Mouse (Mus musculus): ENCODE measurements around the gene Olfr976.
"Not testable (repeated sequence)": the region's sequence is repeated elsewhere in the genome, so short reads cannot be mapped to it uniquely, and the experiment has no call there.

Gene Olfr976

DNA sequence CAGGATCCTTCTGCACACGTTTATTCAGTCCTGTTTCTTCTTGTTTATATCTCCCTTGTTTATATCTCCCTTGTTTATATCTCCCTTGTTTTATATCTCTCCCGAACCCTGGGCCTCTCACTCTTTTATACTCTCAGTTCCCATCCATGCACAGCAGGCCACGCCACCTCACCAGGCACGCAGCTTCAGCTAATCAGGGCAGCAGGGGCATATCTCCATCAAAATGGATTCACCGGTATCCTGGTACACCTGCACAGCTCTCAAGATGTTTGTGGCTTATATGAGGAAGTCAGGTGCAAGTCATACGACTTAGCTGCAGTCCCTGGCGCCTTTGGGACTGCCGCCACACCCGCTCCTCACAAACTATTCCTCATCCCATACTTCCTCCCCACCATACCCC is at the start of gene Olfr976:
Olfr976 (minus strand) TSS at position 101 of the 400 bp plus-strand sequence.
- DNase-seq (ENCODE audit: low spot score) = not testable (repeated sequence)

DNA sequence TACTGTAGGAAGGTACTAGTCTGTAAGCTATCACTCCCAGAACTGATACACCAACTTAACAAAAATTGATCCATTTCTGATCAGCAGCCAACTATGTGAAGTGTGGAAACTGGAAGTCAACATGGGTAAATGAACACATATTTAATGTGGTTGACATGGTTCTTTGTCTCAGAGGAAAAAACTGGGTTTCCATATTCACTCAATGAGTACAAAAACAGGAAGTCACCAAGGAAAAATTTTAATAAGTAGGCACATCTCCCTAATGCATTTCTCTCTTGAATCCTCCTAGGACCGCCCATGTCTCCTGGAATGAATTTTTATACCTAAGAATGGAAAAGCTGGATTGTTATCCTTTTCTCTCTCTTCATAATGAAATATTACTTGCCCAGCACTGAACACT is 48.5 kb upstream of the Olfr976 start, which contains the start of gene Olfr980:
Olfr980 (minus strand) TSS at position 101 of the 400 bp plus-strand sequence.
- DNase-seq (ENCODE audit: low spot score) = no peak

DNA sequence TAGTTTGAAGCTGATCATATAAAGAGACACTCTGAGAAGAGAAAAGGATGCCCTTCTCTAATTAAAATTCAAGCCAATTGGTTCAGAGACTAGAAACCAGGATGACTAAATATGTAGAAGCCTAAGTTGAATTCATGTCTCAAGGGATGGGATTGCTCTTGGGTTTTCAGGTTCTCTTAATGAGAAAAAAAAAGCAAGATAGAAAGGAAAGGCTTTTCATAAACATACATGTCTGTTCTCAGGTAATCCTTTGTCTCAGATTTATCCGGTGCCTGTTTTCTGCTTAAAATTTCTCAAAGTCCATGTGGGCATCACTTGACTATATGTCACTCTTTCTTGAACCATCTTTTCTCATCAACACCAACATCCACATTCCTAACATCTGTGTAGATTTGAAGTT is 42.4 kb upstream of the Olfr976 start, which contains the start of gene Olfr979:
Olfr979 (minus strand) TSS at position 101 of the 400 bp plus-strand sequence.
- DNase-seq (ENCODE audit: low spot score) = no peak

DNA sequence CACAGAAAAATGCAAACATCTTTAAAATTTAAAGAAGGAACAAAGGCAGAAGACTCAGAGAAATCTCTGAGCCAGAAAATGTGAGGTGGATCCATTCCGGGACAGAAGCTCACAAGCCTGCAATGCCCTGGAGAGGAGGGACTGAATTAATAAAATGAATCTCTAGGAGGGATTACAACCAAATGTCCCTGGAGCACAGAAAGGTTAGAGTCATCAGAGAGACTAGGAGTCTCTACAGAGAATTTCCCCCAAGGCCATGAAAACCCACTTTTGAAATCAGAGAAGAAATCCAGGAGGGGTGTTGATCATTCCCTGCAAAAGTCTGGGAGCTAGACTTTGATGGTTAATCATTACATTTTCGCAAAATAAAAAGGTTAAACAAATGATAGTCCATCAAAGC is 30.9 kb upstream of the Olfr976 start, which contains the start of gene Olfr978:
Olfr978 (plus strand) TSS at position 301 of the 400 bp plus-strand sequence.
- DNase-seq (ENCODE audit: low spot score) = no peak

DNA sequence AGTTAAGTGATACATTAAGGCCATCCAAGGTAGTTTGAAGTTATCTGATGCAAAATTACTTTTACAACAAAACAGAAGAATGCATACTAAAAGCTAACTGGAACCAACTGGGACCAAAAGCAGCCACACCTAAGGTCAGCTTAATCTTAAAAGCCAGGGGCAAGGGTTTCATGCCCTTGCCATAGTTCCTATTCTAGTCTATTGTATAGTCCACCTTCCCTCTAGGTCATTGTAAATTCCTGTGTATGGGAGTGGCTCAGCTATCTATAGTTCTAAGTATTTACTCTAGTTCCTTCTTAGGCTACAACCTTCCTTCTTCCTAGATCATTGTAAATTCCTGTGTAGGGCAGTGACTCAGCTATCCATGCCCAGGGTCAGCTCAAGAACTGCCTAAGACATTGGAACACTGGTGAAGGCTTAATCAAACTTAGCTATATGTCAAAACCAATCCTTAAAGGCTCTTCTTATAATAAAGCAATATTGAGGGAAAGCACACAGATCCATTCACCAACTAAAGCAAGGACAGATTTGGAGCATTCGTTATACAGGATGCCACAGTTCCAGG is 15.7 kb upstream of the Olfr976 start:
- not testable (repeated sequence) for DNase-seq (ENCODE audit: low spot score)

DNA sequence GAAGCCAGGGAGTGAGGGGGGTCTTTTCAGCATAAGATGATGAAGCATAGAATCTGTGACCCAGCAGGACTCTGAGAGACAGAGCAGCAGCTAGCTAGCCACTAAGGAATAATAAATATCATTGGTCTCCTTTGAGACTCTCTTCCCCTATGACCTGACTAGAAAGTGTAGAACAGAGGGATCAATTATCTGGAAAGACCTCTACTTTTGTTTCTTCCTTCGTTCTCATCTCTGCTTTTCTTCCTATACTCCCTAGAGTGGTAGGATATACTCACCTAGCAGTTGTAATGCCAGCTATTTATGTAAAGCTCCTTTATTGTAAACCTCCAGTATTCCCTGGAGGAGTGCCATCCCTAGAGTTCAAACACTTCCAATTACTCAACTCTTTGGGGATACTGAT is 9.0 kb downstream of the Olfr976 start, which contains the start of gene Olfr975:
Olfr975 (minus strand) TSS at position 101 of the 400 bp plus-strand sequence.
- no peak for DNase-seq (ENCODE audit: low spot score)

DNA sequence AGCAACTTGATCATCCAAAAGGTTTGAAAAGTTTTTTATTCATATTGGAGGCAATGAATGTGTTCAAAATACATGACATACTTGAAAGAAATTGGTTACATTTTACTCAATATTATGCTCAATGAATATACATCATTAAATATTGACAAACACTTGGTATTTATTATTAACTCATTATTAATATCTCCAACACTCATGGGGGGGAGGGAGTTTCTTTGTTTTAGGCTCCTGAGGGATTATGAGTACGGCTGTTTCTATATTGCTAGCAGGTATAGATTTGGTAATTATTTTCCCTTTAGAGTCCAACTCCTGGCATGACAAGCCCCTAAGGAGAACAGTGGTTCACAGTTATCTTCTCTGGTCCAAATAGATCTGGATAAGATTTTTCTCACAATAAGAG is 23.7 kb downstream of the Olfr976 start, which contains the start of gene Olfr974:
Olfr974 (plus strand) TSS at position 301 of the 400 bp plus-strand sequence.
- DNase-seq (ENCODE audit: low spot score) = no peak

DNA sequence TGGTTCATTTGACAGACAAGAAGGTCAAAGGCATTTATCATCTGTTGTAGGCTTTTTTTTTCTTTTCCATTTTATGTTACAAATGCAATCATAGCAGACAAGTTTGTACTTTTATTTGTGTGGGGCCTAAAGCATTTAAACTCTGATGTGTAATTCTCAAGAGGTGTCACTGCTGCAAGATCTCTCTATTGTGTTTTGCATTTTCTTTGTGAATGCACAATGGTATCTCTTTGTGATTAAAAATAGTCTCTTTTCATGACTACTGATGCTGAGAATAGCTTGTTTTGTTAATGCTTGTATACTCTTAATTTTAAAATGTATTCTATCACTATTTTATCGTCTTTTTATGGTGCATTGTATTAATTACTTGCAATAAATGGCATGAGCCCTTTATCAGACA is 32.1 kb downstream of the Olfr976 start:
- not testable (repeated sequence) for DNase-seq (ENCODE audit: low spot score)

DNA sequence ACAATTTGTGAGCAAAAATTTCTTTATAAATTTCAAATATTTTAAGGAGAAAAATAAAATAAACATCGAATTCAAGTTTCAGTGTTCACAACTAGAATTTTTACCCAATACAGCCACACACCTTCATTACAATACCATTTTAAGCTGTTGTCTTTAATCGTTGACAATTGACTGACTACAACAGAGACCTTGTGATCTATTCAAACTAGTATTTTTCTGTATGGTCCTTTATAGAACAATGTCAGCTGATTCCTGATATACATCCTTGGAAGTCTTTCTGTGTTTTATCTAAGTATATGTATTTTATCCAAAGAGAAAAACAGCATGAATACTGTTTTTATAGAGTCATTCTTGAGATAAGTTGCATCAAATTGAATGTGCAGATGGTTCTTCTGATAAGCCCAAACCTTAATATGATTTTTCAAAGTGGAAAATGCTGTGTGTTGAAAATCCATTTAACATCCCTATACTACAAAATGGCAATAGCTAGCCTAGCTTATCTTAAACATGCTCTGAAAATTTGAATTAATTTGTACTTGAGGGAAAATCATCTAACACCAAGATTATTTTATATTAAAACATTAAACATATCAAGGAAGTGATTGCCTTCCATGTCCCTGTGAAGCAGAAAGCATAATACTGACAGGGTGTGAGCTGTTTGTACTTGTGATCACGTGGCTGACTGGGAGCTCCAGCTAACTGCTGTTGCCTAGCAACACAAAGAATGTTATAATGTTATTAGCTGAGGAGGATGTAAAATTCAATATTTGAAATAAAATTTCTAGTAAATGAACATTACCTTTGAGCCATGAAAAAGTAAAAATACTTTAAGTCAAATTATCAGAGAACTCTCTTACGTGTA is 32.7 kb downstream of the Olfr976 start:
- not testable (repeated sequence) for DNase-seq (ENCODE audit: low spot score)

DNA sequence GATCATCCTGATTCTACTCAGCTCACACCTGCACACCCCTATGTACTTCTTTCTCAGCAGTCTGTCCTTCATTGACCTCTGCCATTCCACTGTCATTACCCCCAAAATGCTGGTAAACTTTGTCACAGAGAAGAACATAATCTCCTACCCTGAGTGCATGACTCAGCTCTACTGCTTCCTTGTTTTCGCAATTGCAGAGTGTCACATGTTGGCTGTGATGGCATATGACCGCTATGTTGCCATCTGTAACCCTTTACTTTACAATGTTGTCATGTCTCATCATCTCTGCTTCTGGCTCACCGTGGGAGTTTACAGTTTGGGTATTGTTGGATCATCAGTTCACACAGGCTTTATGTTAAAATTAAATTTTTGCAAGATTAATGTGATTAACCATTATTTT is 51.0 kb downstream of the Olfr976 start:
- DNase-seq (ENCODE audit: low spot score) = no peak

DNA sequence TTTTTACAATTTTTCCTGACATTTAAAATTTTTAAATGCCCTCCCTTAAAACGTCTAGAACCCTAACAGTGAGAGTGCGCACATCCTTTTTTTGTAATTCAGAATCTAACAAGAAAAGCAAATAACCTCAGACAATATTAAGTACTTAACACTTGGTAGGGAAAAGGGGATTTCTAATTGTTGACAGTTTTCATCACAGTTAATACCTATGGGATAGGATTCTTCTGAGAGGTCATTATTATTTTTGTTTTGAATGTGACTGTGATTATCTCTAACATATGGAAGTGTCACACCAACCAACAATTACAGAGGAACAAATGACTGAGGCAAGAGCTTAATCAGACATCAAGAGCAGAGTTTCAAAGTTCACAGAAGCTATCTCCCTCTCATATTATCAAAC is 53.9 kb downstream of the Olfr976 start, which contains the start of gene Olfr229:
Olfr229 (plus strand) TSS at position 301 of the 400 bp plus-strand sequence.
- DNase-seq (ENCODE audit: low spot score) = no peak

DNA sequence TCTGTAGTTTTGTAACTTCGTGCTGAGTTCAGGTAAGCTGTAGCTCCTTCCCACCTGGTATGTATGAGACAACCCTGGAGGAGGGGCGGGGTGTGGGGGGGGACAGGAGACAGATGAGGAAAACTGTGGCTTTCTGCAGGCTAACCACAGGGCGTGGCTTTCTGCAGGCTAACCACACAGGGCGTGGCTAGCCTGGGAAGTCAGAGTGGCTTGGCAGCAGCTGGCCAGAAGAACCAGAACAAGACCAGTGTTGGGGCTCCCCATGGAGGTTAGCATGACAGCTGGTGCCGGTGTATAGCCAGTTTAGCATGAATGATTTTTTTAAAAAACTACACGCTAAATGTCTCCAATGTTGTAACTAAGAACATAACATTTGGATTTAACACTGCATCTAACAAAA is 55.8 kb downstream of the Olfr976 start:
- no peak for DNase-seq (ENCODE audit: low spot score)
